Mouse (Mus musculus): ENCODE measurements around the gene Gucy2d. TPM values are rescaled to one million over a fixed set of nuclear protein-coding genes. Genes with fewer than 3 reads are reported as not detected.

Gucy2d gene
- polyA plus RNA-seq, 1 experiment from 2014 or later = 2.2 TPM

GRCm38 (mm10) chr7:98499561-98500292 lies 59.5 kb downstream of the Gucy2d start:
- Histone ChIP-seq H3K4me2 (ENCODE audit: low read depth, low read length) (no peak overlapping the region), H3K4me3 (ENCODE audit: low read length) (no peak overlapping the region), H3K27ac (ENCODE audit: low read length) (peak overlapping the region; percentile 47), H3K4me1 (ENCODE audit: control insufficient read depth, insufficient read depth, low read length) (peaks cover 19% of the 10 kb centered on the region), H3K9ac (ENCODE audit: low read depth, low read length) (0 out of 2 replicates have a peak overlapping the region, but pooled peaks have one; percentile 4), H3K9me3 (ENCODE audit: control insufficient read depth, low read length) (no peaks in the 10 kb centered on the region), H3K36me3 (ENCODE audit: control insufficient read depth, insufficient read depth, low read length) (no peaks in the 10 kb centered on the region), H3K27me3 (replicated peaks; ENCODE audit: control insufficient read depth, insufficient read depth, low read length) (no peaks in the 10 kb centered on the region)
- 73% methylated on average over 25 of the region's 25 CpGs for WGBS
- no peak for ATAC-seq

- H3K9ac ChIP-seq (ENCODE audit: low read depth, low read length) = 0 out of 2 replicates have a peak overlapping the region, but pooled peaks have one; percentile 5
- H3K27me3 ChIP-seq (replicated peaks; ENCODE audit: control insufficient read depth, insufficient read depth, low read length) = no peaks in the 10 kb centered on the region
- H3K9me3 ChIP-seq (ENCODE audit: control insufficient read depth, low read length) = no peaks in the 10 kb centered on the region
- no peaks in the 10 kb centered on the region for H3K36me3 ChIP-seq (ENCODE audit: control insufficient read depth, insufficient read depth, low read length)
- 78% methylated on average over 3 of the region's 3 CpGs for WGBS
- ATAC-seq = no peak
- peaks cover 21% of the 10 kb centered on the region for H3K4me1 ChIP-seq (ENCODE audit: control insufficient read depth, insufficient read depth, low read length)
- no peak overlapping the region for H3K4me3 ChIP-seq (ENCODE audit: low read length)
- H3K4me2 ChIP-seq (ENCODE audit: low read depth, low read length) = no peak overlapping the region
- peak overlapping the region; percentile 47; the same call in 1 of the 2 replicates for H3K27ac ChIP-seq (ENCODE audit: low read length)
Measured at GRCm38 (mm10) chr7:98500470-98500869, 60.3 kb downstream of the Gucy2d start.

- H3K27ac ChIP-seq (ENCODE audit: low read length) = 0 out of 2 replicates have a peak overlapping the region, but pooled peaks have one; percentile 17
- H3K36me3 ChIP-seq (ENCODE audit: control insufficient read depth, insufficient read depth, low read length) = no peaks in the 10 kb centered on the region
- no peaks in the 10 kb centered on the region for H3K9me3 ChIP-seq (ENCODE audit: control insufficient read depth, low read length)
- no peak overlapping the region for H3K4me3 ChIP-seq (ENCODE audit: low read length)
- H3K4me2 ChIP-seq (ENCODE audit: low read depth, low read length) = no peak overlapping the region
- no peak for ATAC-seq
- no peak overlapping the region for H3K9ac ChIP-seq (ENCODE audit: low read depth, low read length)
- H3K27me3 ChIP-seq (replicated peaks; ENCODE audit: control insufficient read depth, insufficient read depth, low read length) = no peaks in the 10 kb centered on the region
- 89% methylated on average over 7 of the region's 7 CpGs for WGBS
- peaks cover 24% of the 10 kb centered on the region for H3K4me1 ChIP-seq (ENCODE audit: control insufficient read depth, insufficient read depth, low read length)
Measured at GRCm38 (mm10) chr7:98501078-98501477, 60.9 kb downstream of the Gucy2d start.

- WGBS = 48% methylated on average over 5 of the region's 5 CpGs
- no peak for ATAC-seq
- Histone ChIP-seq H3K9me3 (ENCODE audit: control insufficient read depth, low read length) (no peaks in the 10 kb centered on the region), H3K9ac (ENCODE audit: low read depth, low read length) (no peak overlapping the region), H3K4me2 (ENCODE audit: low read depth, low read length) (no peak overlapping the region), H3K4me1 (ENCODE audit: control insufficient read depth, insufficient read depth, low read length) (peaks cover 24% of the 10 kb centered on the region), H3K36me3 (ENCODE audit: control insufficient read depth, insufficient read depth, low read length) (no peaks in the 10 kb centered on the region), H3K27me3 (replicated peaks; ENCODE audit: control insufficient read depth, insufficient read depth, low read length) (no peaks in the 10 kb centered on the region), H3K27ac (ENCODE audit: low read length) (peak overlapping the region; percentile 20), H3K4me3 (ENCODE audit: low read length) (no peak overlapping the region)
Measured at GRCm38 (mm10) chr7:98502921-98503320, 62.7 kb downstream of the Gucy2d start.

GRCm38 (mm10) chr7:98503951-98504647 lies 63.9 kb downstream of the Gucy2d start:
- ATAC-seq = peak; percentile 88
- Histone ChIP-seq H3K27ac (ENCODE audit: low read length) (peak overlapping the region; percentile 75), H3K9ac (ENCODE audit: low read depth, low read length) (no peak overlapping the region), H3K9me3 (ENCODE audit: control insufficient read depth, low read length) (no peaks in the 10 kb centered on the region), H3K4me3 (ENCODE audit: low read length) (no peak overlapping the region), H3K27me3 (replicated peaks; ENCODE audit: control insufficient read depth, insufficient read depth, low read length) (no peaks in the 10 kb centered on the region), H3K36me3 (ENCODE audit: control insufficient read depth, insufficient read depth, low read length) (no peaks in the 10 kb centered on the region), H3K4me1 (ENCODE audit: control insufficient read depth, insufficient read depth, low read length) (peaks cover 24% of the 10 kb centered on the region), H3K4me2 (ENCODE audit: low read depth, low read length) (no peak overlapping the region)
- 55% methylated on average over 6 of the region's 6 CpGs for WGBS

- Histone ChIP-seq H3K9me3 (ENCODE audit: control insufficient read depth, low read length) (no peaks in the 10 kb centered on the region), H3K4me3 (ENCODE audit: low read length) (no peak overlapping the region), H3K36me3 (ENCODE audit: control insufficient read depth, insufficient read depth, low read length) (no peaks in the 10 kb centered on the region), H3K27me3 (replicated peaks; ENCODE audit: control insufficient read depth, insufficient read depth, low read length) (no peaks in the 10 kb centered on the region), H3K9ac (ENCODE audit: low read depth, low read length) (no peak overlapping the region; the same call in 1 of the 2 replicates), H3K4me1 (ENCODE audit: control insufficient read depth, insufficient read depth, low read length) (peaks cover 24% of the 10 kb centered on the region), H3K4me2 (ENCODE audit: low read depth, low read length) (no peak overlapping the region), H3K27ac (ENCODE audit: low read length) (peak overlapping the region; percentile 79)
- ATAC-seq = peak; percentile 73
- WGBS = 23% methylated on average over 5 of the region's 5 CpGs
Measured at GRCm38 (mm10) chr7:98504726-98505314, 64.6 kb downstream of the Gucy2d start.

- H3K4me3 ChIP-seq (ENCODE audit: low read length) = no peak overlapping the region
- H3K9ac ChIP-seq (ENCODE audit: low read depth, low read length) = no peak overlapping the region
- H3K36me3 ChIP-seq (ENCODE audit: control insufficient read depth, insufficient read depth, low read length) = no peaks in the 10 kb centered on the region
- no peaks in the 10 kb centered on the region for H3K27me3 ChIP-seq (replicated peaks; ENCODE audit: control insufficient read depth, insufficient read depth, low read length)
- peaks cover 24% of the 10 kb centered on the region for H3K4me1 ChIP-seq (ENCODE audit: control insufficient read depth, insufficient read depth, low read length)
- no peak overlapping the region for H3K4me2 ChIP-seq (ENCODE audit: low read depth, low read length)
- H3K9me3 ChIP-seq (ENCODE audit: control insufficient read depth, low read length) = no peaks in the 10 kb centered on the region
- H3K27ac ChIP-seq (ENCODE audit: low read length) = peak overlapping the region; percentile 79
- ATAC-seq = no peak
- 22% methylated on average over 3 of the region's 3 CpGs for WGBS
Measured at GRCm38 (mm10) chr7:98505664-98506063, 65.4 kb downstream of the Gucy2d start.

- 61% methylated on average over 15 of the region's 15 CpGs for WGBS
- H3K4me1 ChIP-seq (ENCODE audit: control insufficient read depth, insufficient read depth, low read length) = 0 out of 2 replicates have a peak, but pooled peaks cover 5% of the 10 kb centered on the region
- no peaks in the 10 kb centered on the region for H3K36me3 ChIP-seq (ENCODE audit: control insufficient read depth, insufficient read depth, low read length)
- H3K4me2 ChIP-seq (ENCODE audit: low read depth, low read length) = no peak overlapping the region
- ATAC-seq = no peak
- H3K27me3 ChIP-seq (replicated peaks; ENCODE audit: control insufficient read depth, insufficient read depth, low read length) = no peaks in the 10 kb centered on the region
- H3K27ac ChIP-seq (ENCODE audit: low read length) = 0 out of 2 replicates have a peak overlapping the region, but pooled peaks have one; percentile 38
- no peaks in the 10 kb centered on the region for H3K9me3 ChIP-seq (ENCODE audit: control insufficient read depth, low read length)
- H3K4me3 ChIP-seq (ENCODE audit: low read length) = no peak overlapping the region
- H3K9ac ChIP-seq (ENCODE audit: low read depth, low read length) = no peak overlapping the region
Measured at GRCm38 (mm10) chr7:98510961-98511958, 71.0 kb downstream of the Gucy2d start.
